8 mouse cellular contexts compared by ENCODE assay signal in genomic region chr1:74098004-74099000, GRCm38 (mm10). TPM values are rescaled to one million over a fixed set of nuclear protein-coding genes. Genes with fewer than 3 reads are reported as not detected.
DNase-seq lines count a peak whose midpoint lies in the region; ATAC-seq and TF ChIP-seq lines count a peak whose summit lies in the region.

No protein-coding gene starts in this region.

- H3K27ac ChIP-seq in forebrain, embryonic 15.5 days (replicated peaks), result peak overlapping the region; percentile 69
- no peak overlapping the region for H3K27ac ChIP-seq in intestine, embryonic 16.5 days (ENCODE audit: low read length)
- H3K27ac ChIP-seq in liver, embryonic 15.5 days (replicated peaks), result no peak overlapping the region
- peak overlapping the region; percentile 80 for H3K27ac ChIP-seq in neural tube, embryonic 14.5 days (ENCODE audit: low read depth, low read length)

- H3K36me3 ChIP-seq in forebrain, embryonic 15.5 days, result no peaks in the 10 kb centered on the region
- no peaks in the 10 kb centered on the region for H3K36me3 ChIP-seq in intestine, embryonic 16.5 days (ENCODE audit: control insufficient read depth, insufficient read depth, low read length)
- no peaks in the 10 kb centered on the region for H3K36me3 ChIP-seq in liver, embryonic 15.5 days (replicated peaks)
- H3K36me3 ChIP-seq in neural tube, embryonic 14.5 days (ENCODE audit: control insufficient read depth, insufficient read depth, low read length), result no peaks in the 10 kb centered on the region

- ATAC-seq in forebrain, embryonic 15.5 days (replicated peaks), result peak; percentile 76
- peak; percentile 55 for ATAC-seq in intestine, embryonic 16.5 days
- ATAC-seq in liver, embryonic 15.5 days (ENCODE audit: insufficient read depth), result no peak
- ATAC-seq in neural tube, embryonic 14.5 days (ENCODE audit: low read depth), result peak; percentile 78

- H3K9ac ChIP-seq in forebrain, embryonic 15.5 days (replicated peaks), result peak overlapping the region; percentile 67
- peak overlapping the region; percentile 59 for H3K9ac ChIP-seq in intestine, embryonic 16.5 days (ENCODE audit: low read depth, low read length)
- no peak overlapping the region for H3K9ac ChIP-seq in liver, embryonic 15.5 days
- H3K9ac ChIP-seq in neural tube, embryonic 14.5 days (replicated peaks; ENCODE audit: low read depth, low read length), result peak overlapping the region; percentile 58

- H3K4me1 ChIP-seq in lung, adult 2 months (ENCODE audit: control insufficient read depth, insufficient read depth, low read length), result 0 out of 2 replicates have a peak, but pooled peaks cover 6% of the 10 kb centered on the region
- H3K4me1 ChIP-seq in forebrain, embryonic 15.5 days, result peaks cover 46% of the 10 kb centered on the region
- H3K4me1 ChIP-seq in intestine, embryonic 16.5 days (ENCODE audit: control insufficient read depth, insufficient read depth, low read length), result peaks cover 25% of the 10 kb centered on the region
- H3K4me1 ChIP-seq in liver, embryonic 15.5 days (replicated peaks), result 0 out of 2 replicates have a peak, but pooled peaks cover 6% of the 10 kb centered on the region
- peaks cover 26% of the 10 kb centered on the region for H3K4me1 ChIP-seq in neural tube, embryonic 14.5 days (ENCODE audit: control insufficient read depth, insufficient read depth, low read length)

- H3K4me3 ChIP-seq in lung, adult 2 months (replicated peaks; ENCODE audit: extremely low read depth, low read depth, low read length), result peak overlapping the region; percentile 4
- H3K4me3 ChIP-seq in forebrain, embryonic 15.5 days, result peak overlapping the region; percentile 52
- H3K4me3 ChIP-seq in intestine, embryonic 16.5 days (ENCODE audit: low read length), result peak overlapping the region; percentile 57
- peak overlapping the region; percentile 31 for H3K4me3 ChIP-seq in liver, embryonic 15.5 days (replicated peaks)
- peak overlapping the region; percentile 46 for H3K4me3 ChIP-seq in neural tube, embryonic 14.5 days (ENCODE audit: low read depth, low read length)

- TF ChIP-seq POLR2A in lung, adult 2 months (IDR thresholded peaks at IDR 0.05; ENCODE audit: borderline replicate concordance, extremely low read depth, low read depth, low read length), result no peak

- WGBS in lung, adult 2 months, result 2% methylated on average over 58 of the region's 58 CpGs
- under 1% methylated on average over 58 of the region's 58 CpGs for WGBS in forebrain, embryonic 15.5 days
- under 1% methylated on average over 58 of the region's 58 CpGs for WGBS in intestine, embryonic 16.5 days
- WGBS in liver, embryonic 15.5 days (ENCODE audit: insufficient replicate concordance), result 1% methylated on average over 58 of the region's 58 CpGs
- under 1% methylated on average over 50 of the region's 58 CpGs for WGBS in neural tube, embryonic 14.5 days

- H3K27me3 ChIP-seq in forebrain, embryonic 15.5 days, result no peaks in the 10 kb centered on the region
- H3K27me3 ChIP-seq in intestine, embryonic 16.5 days (replicated peaks; ENCODE audit: control insufficient read depth, insufficient read depth, low read length), result peaks cover 12% of the 10 kb centered on the region; the same call in 1 of the 2 replicates
- peaks cover 92% of the 10 kb centered on the region for H3K27me3 ChIP-seq in liver, embryonic 15.5 days
- 0 out of 2 replicates have a peak, but pooled peaks cover 3% of the 10 kb centered on the region for H3K27me3 ChIP-seq in neural tube, embryonic 14.5 days (ENCODE audit: control insufficient read depth, insufficient read depth, low read length)

- no peaks in the 10 kb centered on the region for H3K9me3 ChIP-seq in forebrain, embryonic 15.5 days
- H3K9me3 ChIP-seq in intestine, embryonic 16.5 days (ENCODE audit: control insufficient read depth, low read length), result no peaks in the 10 kb centered on the region
- no peaks in the 10 kb centered on the region for H3K9me3 ChIP-seq in liver, embryonic 15.5 days (replicated peaks)
- no peaks in the 10 kb centered on the region for H3K9me3 ChIP-seq in neural tube, embryonic 14.5 days (ENCODE audit: control insufficient read depth, low read length)

- peak overlapping the region; percentile 78 for H3K4me2 ChIP-seq in forebrain, embryonic 15.5 days (replicated peaks)
- H3K4me2 ChIP-seq in intestine, embryonic 16.5 days (ENCODE audit: low read depth, low read length), result peak overlapping the region; percentile 93
- H3K4me2 ChIP-seq in liver, embryonic 15.5 days, result peak overlapping the region; percentile 45
- H3K4me2 ChIP-seq in neural tube, embryonic 14.5 days (ENCODE audit: low read depth, low read length), result peak overlapping the region; percentile 91

- DNase-seq in lung, adult 2 months, result peak; percentile 44
- no peak for DNase-seq in lung, postnatal 36 days
- peak; percentile 68 to 72 for DNase-seq in adrenal gland, postnatal 36 days
- DNase-seq in spleen, adult 12 weeks (ENCODE audit: low spot score), result no peak

- TF ChIP-seq CTCF in lung, adult 2 months (IDR thresholded peaks at IDR 0.05; ENCODE audit: insufficient read depth, low read length), result no peak

RNA-seq across cellular contexts. Expression of gene Tns1, which starts 25.9 kb away (rescaled TPM):
- polyA plus RNA-seq in lung, adult 2 months (2012; rRNA removed), result 781 and 1,078 TPM in 2 replicates
- 100 to 1,000 TPM; 404 to 411 TPM for total RNA-seq in adrenal gland, postnatal 36 days (2021)
- 6.0 and 7.9 TPM in 2 replicates for polyA plus RNA-seq in forebrain, embryonic 15.5 days (2015; fragmentation: Nextera tagmentation; extraction: Ambion mirVana)
- polyA plus RNA-seq in intestine, embryonic 16.5 days (2015; fragmentation: Nextera tagmentation; extraction: Ambion mirVana), result 20.2 and 23.4 TPM in 2 replicates
- polyA plus RNA-seq in liver, embryonic 15.5 days (2015; fragmentation: Nextera tagmentation; extraction: Ambion mirVana), result 20.3 and 21.5 TPM in 2 replicates
- polyA plus RNA-seq in neural tube, embryonic 14.5 days (2014; fragmentation: Nextera tagmentation; extraction: Ambion mirVana), result 11.3 and 12.7 TPM in 2 replicates

RNA-seq across cellular contexts. Expression of gene Rufy4, which starts 27.0 kb away (rescaled TPM):
- polyA plus RNA-seq in lung, adult 2 months (2012; rRNA removed), result 1.4 and 1.6 TPM in 2 replicates
- total RNA-seq in adrenal gland, postnatal 36 days (2021), result 1 to 10 TPM; 1.2 to 2.0 TPM
- 0.13 and 0.14 TPM in 2 replicates for polyA plus RNA-seq in forebrain, embryonic 15.5 days (2015; fragmentation: Nextera tagmentation; extraction: Ambion mirVana)
- 0.12 and 0.31 TPM in 2 replicates for polyA plus RNA-seq in intestine, embryonic 16.5 days (2015; fragmentation: Nextera tagmentation; extraction: Ambion mirVana)
- not detected in 2 replicates for polyA plus RNA-seq in liver, embryonic 15.5 days (2015; fragmentation: Nextera tagmentation; extraction: Ambion mirVana)
- 0.15 and 0.22 TPM in 2 replicates for polyA plus RNA-seq in neural tube, embryonic 14.5 days (2014; fragmentation: Nextera tagmentation; extraction: Ambion mirVana)

RNA-seq across cellular contexts. Expression of gene Cxcr2, which starts 55.5 kb away (rescaled TPM):
- polyA plus RNA-seq in lung, adult 2 months (2012; rRNA removed), result 3.2 and 6.4 TPM in 2 replicates
- total RNA-seq in adrenal gland, postnatal 36 days (2021), result under 1 TPM in 1 of 2 experiments, not detected in 1; 0.23 TPM
- polyA plus RNA-seq in forebrain, embryonic 15.5 days (2015; fragmentation: Nextera tagmentation; extraction: Ambion mirVana), result 0.13 TPM in 2 replicates
- 0.22 and 0.27 TPM in 2 replicates for polyA plus RNA-seq in intestine, embryonic 16.5 days (2015; fragmentation: Nextera tagmentation; extraction: Ambion mirVana)
- 1.6 and 2.2 TPM in 2 replicates for polyA plus RNA-seq in liver, embryonic 15.5 days (2015; fragmentation: Nextera tagmentation; extraction: Ambion mirVana)
- polyA plus RNA-seq in neural tube, embryonic 14.5 days (2014; fragmentation: Nextera tagmentation; extraction: Ambion mirVana), result 0.07 and 0.08 TPM in 2 replicates

Comparison
In these comparisons a context has a peak if more than half of its experiments do, and no peak if none do; other contexts are left out.
1. DNase-seq: peak in lung, adult 2 months (single experiment) and adrenal gland, postnatal 36 days (2 of 2); none in lung, postnatal 36 days (single experiment) and spleen, adult 12 weeks (single experiment).
2. H3K4me3 ChIP-seq: peak in every context shown above with its lines; median percentile 57 in intestine, embryonic 16.5 days; 52 in forebrain, embryonic 15.5 days; 46 in neural tube, embryonic 14.5 days; 31 in liver, embryonic 15.5 days; 4 in lung, adult 2 months.
3. H3K27ac ChIP-seq: peak in forebrain, embryonic 15.5 days (single experiment) and neural tube, embryonic 14.5 days (single experiment); none in intestine, embryonic 16.5 days (single experiment) and liver, embryonic 15.5 days (single experiment).
4. RNA of gene Tns1, which starts 25.9 kb away (polyA plus RNA-seq): 781 to 1,078 TPM in lung, adult 2 months; 20.3 to 21.5 TPM in liver, embryonic 15.5 days, 20.2 to 23.4 TPM in intestine, embryonic 16.5 days, 11.3 to 12.7 TPM in neural tube, embryonic 14.5 days and 6.0 to 7.9 TPM in forebrain, embryonic 15.5 days; every median in the first group is over 10 times any median in the second.
5. Peak in every context shown above with its lines, with median percentiles within 50 percentile points of each other: H3K4me2 ChIP-seq.